Mouse (Mus musculus): Measurements from ENCODE around the gene Smyd4.
"Not testable (repeated sequence)": the region's sequence is repeated elsewhere in the genome, so short reads cannot be mapped to it uniquely, and the experiment has no call there.

Smyd4 gene

DNA sequence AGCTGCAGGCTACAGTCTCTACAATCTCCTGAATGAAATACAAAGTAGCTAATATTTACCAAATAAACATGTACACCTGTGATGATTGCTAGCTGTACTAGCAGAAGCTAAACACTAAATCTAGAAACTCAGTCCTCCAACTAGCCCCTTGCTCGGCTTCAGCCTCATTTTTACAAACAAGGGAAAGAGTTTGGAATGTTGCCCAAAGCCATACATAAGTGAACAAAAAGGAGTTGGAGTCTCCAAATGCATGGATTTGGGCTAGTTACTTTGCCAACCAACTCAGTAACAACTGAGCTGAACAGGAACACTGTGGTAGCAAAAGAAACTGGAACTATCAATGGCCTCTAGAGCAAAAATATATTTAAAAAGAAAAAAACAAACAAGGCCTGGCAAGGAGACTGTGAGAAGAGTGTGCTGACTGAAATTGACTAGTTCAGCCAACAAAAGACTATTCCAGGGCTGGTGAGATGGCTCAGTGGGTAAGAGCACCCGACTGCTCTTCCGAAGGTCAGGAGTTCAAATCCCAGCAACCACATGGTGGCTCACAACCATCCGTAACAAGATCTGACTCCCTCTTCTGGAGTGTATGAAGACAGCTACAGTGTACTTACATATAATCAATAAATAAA is 1.6 kb upstream of the Smyd4 start:
- in situ Hi-C loops (cut with MboI) = no loop called here

DNA sequence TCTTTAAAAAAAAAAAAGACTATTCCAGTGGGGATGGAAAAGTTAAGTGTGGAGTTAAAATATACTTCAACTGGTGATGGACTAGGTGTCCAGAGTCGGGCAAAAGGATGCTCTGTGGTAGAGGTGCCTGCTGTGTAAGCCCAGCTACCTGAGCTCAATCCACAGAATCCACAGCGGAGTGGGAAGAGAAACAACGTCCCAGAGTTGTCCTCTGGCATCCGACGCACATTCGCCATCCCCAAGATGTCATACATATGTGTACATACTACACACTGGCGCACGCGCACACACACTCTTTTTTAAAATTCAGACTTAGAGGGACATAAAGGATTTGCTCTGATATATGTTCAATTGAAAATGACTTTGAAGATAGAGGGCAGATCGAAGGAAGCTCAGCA is 1.0 kb upstream of the Smyd4 start:
- in situ Hi-C loops (cut with MboI) = no loop called here

- in situ Hi-C loops (cut with MboI) = no loop called here
Observed at GRCm38 (mm10) chr11:75347596-75347995, 637 bp upstream of the Smyd4 start.

DNA sequence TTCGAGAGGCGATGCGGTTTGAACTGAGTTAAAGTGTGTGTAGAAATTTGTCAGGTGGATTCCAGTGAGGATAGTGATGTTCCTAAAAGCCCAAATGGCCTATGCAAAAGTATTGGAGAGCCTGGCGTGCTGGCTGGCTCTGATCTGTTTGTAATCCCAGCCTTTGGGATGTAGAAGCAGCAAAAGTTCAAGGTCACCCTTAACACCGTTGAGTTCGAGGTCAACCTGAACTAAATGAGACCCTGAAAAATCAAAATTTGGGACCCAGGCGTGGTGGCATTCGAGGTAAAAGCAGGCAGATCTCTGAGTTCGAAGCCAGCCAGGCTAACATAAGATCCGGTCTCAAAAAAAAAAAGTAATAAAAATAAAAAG is 643 bp downstream of the Smyd4 start:
- in situ Hi-C loops (cut with MboI) = no loop called here

DNA sequence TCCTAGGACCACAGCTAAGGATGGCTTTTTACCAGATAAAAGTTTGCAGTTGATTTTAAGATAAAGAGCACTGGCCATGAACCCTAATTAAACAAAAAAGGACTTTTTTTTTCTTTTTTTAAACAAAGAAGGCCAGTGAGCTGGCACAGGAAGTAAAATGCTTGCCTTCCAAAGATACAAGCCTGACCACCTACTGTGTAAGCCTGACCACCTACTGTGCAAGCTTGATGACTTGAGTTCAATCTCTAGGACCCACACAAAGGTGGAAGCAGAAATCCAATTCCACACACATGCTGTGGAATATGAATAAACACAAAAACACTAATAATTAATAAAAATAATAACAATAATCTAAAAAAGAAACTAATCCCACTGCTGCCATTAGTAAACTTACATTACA is 3.0 kb downstream of the Smyd4 start:
- in situ Hi-C loops (cut with MboI) = no loop called here

GRCm38 (mm10) chr11:75355475-75355874 is 7.2 kb downstream of the Smyd4 start:
- in situ Hi-C loops (cut with MboI) = no loop called here

DNA sequence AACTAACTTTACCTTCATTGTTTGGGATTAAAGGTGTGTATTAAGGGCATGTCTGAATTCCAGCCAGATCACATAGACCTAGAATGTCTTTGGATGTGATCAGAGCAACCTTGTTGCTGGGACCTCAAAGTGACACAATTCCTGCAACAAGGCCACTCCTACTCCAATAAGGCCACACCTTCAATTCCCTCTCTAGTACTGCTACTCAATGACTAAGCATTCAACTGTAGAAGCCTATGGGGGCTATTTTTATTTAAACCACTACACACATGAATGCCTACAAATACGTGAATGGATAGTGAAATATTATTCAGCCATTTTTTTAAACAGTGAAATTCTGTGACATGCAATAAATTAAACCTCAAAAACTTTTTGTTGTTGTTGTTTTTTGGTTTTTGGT is 28.9 kb downstream of the Smyd4 start:
- in situ Hi-C loops (cut with MboI) = no loop called here

DNA sequence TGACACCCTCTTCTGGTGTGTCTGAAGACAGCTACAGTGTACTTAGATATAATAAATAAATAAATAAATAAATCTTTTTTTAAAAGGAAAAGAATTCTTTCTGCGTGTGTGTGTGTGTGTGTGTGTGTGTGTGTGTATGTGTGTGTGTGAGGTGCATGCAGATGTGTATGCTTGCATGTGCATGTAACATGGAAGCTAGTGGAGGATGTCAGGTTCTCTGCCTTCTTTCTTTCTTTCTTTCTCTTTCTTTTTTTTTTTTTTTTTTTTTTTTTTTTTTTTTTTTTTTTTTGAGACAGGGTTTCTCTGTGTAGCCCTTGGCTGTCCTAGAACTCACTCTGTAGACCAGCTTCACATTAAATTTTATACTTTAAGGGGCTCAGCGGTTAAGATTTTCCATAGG is 30.6 kb downstream of the Smyd4 start:
- in situ Hi-C loops (cut with MboI) = not testable (repeated sequence)

- in situ Hi-C loops (cut with MboI) = not testable (repeated sequence)
Observed at GRCm38 (mm10) chr11:75383529-75383928, 35.3 kb downstream of the Smyd4 start.

GRCm38 (mm10) chr11:75395611-75396010 is 47.4 kb downstream of the Smyd4 start:
- in situ Hi-C loops (cut with MboI) = no loop called here

DNA sequence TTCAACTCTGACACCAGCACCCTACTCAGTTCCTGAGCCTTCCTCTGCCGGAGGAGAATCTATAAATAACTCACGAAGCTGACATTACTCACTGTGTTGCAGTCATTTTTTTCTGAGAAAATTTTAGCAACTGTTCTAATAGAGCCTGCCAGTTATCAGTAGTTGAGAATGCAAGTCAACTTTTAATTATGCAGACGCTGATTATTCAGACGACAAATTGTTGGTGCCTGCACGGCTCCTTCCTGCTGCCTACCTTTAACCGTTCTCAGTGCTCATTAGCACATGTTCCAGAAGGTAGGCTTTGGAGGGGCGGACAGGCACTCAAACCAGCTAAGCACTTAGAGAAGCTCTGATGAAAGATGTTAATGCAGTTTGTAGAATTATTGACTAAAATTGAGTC is 49.2 kb downstream of the Smyd4 start:
- in situ Hi-C loops (cut with MboI) = no loop called here

DNA sequence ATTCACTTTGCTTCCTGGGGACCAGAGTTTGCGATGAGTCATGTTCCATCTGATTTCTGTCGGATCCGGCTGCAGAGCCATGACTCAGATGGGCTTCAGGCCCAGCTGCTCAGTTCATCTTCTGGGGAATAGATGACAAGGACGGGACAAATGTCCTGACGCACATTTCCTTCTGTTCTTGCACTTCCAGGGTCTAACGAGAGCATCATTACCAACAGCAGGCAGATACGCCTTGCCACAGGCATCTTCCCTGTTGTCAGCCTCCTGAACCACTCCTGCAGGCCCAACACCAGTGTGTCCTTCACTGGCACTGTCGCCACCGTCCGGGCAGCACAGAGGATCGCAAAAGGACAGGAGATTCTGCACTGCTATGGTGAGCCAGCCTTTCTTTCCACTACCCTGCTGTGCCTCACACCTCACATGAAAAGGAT is 51.2 kb downstream of the Smyd4 start:
- in situ Hi-C loops (cut with MboI) = no loop called here

- in situ Hi-C loops (cut with MboI) = no loop called here
Observed at GRCm38 (mm10) chr11:75400099-75400498, 51.9 kb downstream of the Smyd4 start.

- in situ Hi-C loops (cut with MboI) = no loop called here
Observed at GRCm38 (mm10) chr11:75402271-75402690, 54.0 kb downstream of the Smyd4 start.

- in situ Hi-C loops (cut with MboI) = no loop called here
Observed at GRCm38 (mm10) chr11:75403301-75404052, 55.2 kb downstream of the Smyd4 start.

GRCm38 (mm10) chr11:75404801-75405200 is 56.6 kb downstream of the Smyd4 start:
- in situ Hi-C loops (cut with MboI) = no loop called here

- in situ Hi-C loops (cut with MboI) = no loop called here
Observed at GRCm38 (mm10) chr11:75406104-75406503, 57.9 kb downstream of the Smyd4 start.

- in situ Hi-C loops (cut with MboI) = no loop called here
Observed at GRCm38 (mm10) chr11:75406865-75407264, 58.6 kb downstream of the Smyd4 start.

- in situ Hi-C loops (cut with MboI) = no loop called here
Observed at GRCm38 (mm10) chr11:75409679-75410575, 61.7 kb downstream of the Smyd4 start.

- in situ Hi-C loops (cut with MboI) = no loop called here
Observed at GRCm38 (mm10) chr11:75410591-75410990, 62.4 kb downstream of the Smyd4 start.

DNA sequence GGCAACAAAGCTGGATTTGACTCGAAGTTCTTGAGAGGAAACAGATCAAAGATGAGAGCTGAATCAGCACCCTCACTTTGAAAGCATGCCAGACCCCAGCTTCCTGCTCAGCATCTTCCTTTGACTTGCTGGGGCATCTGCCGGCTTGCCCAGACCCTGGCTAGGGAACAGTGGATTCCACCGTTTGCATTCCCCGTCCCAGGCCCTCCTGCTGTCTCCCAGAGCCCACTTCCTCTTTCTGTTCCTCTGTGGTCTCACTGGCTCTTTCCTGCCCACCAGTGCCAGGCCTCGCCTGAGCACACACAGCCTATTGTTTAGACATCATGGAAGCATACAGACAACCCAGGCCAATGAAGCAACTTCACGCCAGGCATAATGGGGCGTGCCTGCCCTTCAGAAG is 66.9 kb downstream of the Smyd4 start:
- in situ Hi-C loops (cut with MboI) = no loop called here

DNA sequence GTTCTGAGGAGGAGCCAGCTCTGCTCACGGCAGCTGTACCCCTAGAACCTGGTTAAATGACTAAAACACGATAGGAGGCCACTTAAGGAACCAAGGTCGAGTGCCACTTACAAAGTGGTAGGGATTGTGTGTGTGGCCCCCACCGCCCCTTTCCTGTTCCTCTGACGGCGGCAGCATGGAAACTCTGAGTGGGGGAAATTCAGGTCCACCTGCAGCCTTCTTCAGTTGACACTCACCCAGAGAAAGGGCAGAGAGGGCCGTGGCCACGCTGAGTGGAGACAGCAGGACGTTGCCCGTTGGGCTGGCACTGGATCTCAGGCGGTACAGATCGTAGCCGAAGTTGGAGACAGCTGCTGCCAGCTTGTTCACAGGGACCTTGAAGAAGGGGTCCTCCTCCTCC is 67.8 kb downstream of the Smyd4 start:
- in situ Hi-C loops (cut with MboI) = no loop called here

DNA sequence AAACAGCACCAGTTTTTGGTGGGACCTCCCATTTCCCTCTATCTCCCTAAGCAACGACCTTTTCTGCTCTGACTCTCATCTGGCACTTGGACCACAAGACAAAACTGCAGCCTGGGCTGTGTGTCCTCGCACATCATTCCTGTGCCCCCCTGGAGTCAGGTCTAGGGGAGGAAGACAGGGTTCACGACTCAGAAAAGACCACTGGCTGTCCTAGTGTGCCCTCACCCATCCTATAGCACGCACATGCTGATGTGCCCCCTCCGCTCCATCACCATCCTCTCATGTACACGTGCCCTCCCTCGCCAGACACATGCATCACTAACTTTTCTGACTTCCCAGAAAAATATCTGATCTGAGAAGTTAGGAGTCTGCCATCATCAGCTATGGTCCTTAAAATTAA is 71.8 kb downstream of the Smyd4 start:
- in situ Hi-C loops (cut with MboI) = no loop called here

All from mature B cell (primary cell).